Mouse (Mus musculus) c-Kit-negative CD71-positive TER-119-positive erythroid progenitor cells, embryonic 14.5 days (primary cell): Measurements from ENCODE around the gene Cadps.

Source experiments
- DNase-seq: peaks from one replicate; pipeline ENCODE4 v3.0.0-alpha.2; 2013; ENCODE audit warnings: low read depth, low spot score

Gene Cadps

GRCm38 (mm10) chr14:12393271-12393861 lies 429.5 kb downstream of the Cadps start:
- DNase-seq, result no peak

- no peak for DNase-seq
Measured at GRCm38 (mm10) chr14:12391167-12391566, 431.7 kb downstream of the Cadps start.

GRCm38 (mm10) chr14:12388806-12389436 lies 434.0 kb downstream of the Cadps start:
- DNase-seq, result no peak

- no peak for DNase-seq
Measured at GRCm38 (mm10) chr14:12388192-12388795, 434.6 kb downstream of the Cadps start.

- no peak for DNase-seq
Measured at GRCm38 (mm10) chr14:12387176-12387575, 435.7 kb downstream of the Cadps start.

GRCm38 (mm10) chr14:12377883-12378282 lies 445.0 kb downstream of the Cadps start:
- DNase-seq, result no peak

GRCm38 (mm10) chr14:12377289-12377688 lies 445.6 kb downstream of the Cadps start:
- no peak for DNase-seq

- DNase-seq, result no peak
Measured at GRCm38 (mm10) chr14:12375451-12375850, 447.4 kb downstream of the Cadps start.

GRCm38 (mm10) chr14:12350271-12350916 lies 472.5 kb downstream of the Cadps start:
- no peak for DNase-seq

GRCm38 (mm10) chr14:12349334-12350090 lies 473.4 kb downstream of the Cadps start:
- no peak for DNase-seq

- no peak for DNase-seq
Measured at GRCm38 (mm10) chr14:12348089-12348488, 474.8 kb downstream of the Cadps start, which contains the start of gene Fezf2. Fezf2 (minus strand) TSS chr14:12348189.

GRCm38 (mm10) chr14:12346865-12347600 lies 475.8 kb downstream of the Cadps start:
- no peak for DNase-seq

- DNase-seq, result no peak
Measured at GRCm38 (mm10) chr14:12346011-12346864, 476.6 kb downstream of the Cadps start.

GRCm38 (mm10) chr14:12345241-12345921 lies 477.5 kb downstream of the Cadps start:
- no peak for DNase-seq

GRCm38 (mm10) chr14:12344746-12345240 lies 478.1 kb downstream of the Cadps start:
- no peak for DNase-seq

GRCm38 (mm10) chr14:12344061-12344745 lies 478.7 kb downstream of the Cadps start:
- no peak for DNase-seq

GRCm38 (mm10) chr14:12343451-12343941 lies 479.4 kb downstream of the Cadps start:
- DNase-seq, result no peak

- DNase-seq, result no peak
Measured at GRCm38 (mm10) chr14:12342458-12343131, 480.3 kb downstream of the Cadps start.
